Mouse (Mus musculus): ENCODE results near the gene Arl5b.

Gene Arl5b

DNA sequence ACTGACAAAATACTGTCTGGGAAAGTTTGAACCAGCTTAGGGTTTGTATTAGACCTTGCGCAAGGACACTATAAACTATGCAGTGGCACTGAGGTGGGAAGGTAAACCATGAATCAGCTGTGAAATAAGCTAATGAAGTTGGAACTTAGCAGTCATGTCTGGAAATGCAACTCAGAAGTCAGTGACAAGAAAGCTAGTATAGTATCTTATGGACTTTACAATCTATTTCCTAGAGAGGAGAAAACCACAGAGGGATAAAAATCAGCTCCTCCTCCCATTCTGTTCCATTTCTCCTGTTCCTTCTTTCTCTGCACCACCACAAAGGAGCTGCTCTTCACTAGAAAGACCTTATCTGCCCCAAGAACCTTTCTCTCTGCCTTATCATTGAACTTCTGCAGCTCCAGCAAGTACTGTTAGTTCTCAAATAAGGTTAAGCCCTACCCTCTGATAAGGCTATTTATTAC is 72.1 kb downstream of the Arl5b start:
- no peak for DNase-seq
